Mouse (Mus musculus): Measurements from ENCODE around the gene Mecom. TPM values are rescaled to one million over a fixed set of nuclear protein-coding genes. Genes with fewer than 3 reads are reported as not detected.
A peak's percentile ranks its signal among the peaks of the same experiment; 100 is the strongest.
"Not testable (repeated sequence)": the region's sequence is repeated elsewhere in the genome, so short reads cannot be mapped to it uniquely, and the experiment has no call there.

Gene Mecom
- 10 to 100 TPM; 14.9 to 20.3 TPM for total RNA-seq (2021)
- long read RNA-seq, experiment 1, partial matches to known transcripts: 1 of 7 reads
- long read RNA-seq, experiment 1, other reads (novel, unspliced or antisense): 5 of 7 reads
- long read RNA-seq, experiment 2, full-length matches to known transcripts: 1 of 7 reads
- long read RNA-seq, experiment 2, partial matches to known transcripts: 2 of 7 reads
- long read RNA-seq, experiment 2, other reads (novel, unspliced or antisense): 4 of 7 reads

DNA sequence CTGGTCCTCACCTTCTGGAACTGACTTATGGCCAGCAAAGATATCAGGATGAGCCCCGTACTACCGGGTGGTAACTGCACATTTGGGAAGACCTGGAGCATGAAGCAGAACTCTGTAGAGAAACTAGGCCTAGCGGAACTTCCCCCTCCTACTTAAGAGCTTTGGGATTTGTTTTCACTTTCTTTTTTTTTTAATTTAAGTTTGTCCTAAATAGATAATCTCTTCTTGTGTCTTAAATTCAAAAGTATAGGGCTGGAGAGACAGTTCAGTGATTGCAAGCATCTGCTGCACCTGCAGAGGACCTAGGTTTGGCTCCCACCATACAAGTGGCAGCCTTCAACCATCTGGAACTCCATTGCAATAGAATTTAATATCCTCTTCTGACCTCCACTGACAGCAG is at the start of gene Mecom:
Gene Mecom, minus strand, starts transcription at position 101 of the 400 bp plus-strand sequence.
- DNase-seq: no peak

DNA sequence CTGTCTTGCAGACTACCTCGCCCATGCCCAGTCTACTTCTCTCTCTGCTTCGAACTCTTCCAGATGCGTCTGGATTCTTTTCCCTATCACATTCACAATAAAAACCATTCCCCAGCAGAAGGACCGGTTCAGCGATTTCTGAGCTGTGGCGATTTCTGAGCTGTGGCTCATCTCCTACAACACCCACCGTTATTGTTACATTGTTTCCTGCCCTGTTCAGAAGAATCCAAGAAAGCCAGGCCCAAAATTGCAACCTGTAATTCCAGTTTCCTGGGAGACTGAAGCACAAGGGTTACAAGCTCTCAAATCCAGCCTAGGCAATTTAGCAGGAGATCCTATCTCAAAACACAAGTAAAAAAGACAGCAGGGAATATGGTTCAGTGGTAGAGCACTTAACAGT is 49.5 kb upstream of the Mecom start:
- DNase-seq: no peak

DNA sequence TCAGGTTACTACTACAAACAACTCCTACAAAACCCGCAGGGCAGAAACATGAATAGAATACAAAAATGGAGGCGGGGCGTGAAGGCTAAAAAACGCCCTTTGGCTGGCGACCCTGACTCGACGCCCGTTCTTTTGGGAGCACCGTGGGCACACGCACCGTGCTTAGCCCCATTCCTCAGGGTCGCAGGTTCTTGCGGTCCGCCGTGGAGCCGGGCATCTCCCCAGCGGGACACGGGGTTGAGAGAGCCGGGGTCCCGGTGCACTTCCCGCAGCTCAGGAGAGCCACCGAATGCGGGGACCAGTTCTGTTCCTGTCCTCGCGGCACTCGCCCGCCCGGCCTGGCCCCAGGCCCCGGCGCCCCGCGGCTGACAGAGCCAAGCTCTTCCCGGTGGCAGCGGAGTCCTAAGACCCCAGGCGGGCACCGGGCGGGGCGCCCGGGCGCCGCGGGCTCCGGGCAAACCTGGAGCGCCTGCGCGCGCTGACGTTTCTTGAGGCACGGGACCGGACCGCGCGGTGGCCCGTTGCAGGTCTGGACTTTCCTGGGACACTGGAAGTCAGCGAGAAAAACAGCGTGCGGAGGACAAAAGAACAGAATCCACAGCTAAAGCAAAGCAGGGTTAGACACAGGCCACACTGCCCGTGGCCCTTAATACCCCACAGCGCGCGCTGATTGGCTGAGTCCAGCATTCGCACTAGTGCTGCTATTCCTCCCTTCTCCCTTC is 47.5 kb upstream of the Mecom start:
- DNase-seq: peak; percentile 62

DNA sequence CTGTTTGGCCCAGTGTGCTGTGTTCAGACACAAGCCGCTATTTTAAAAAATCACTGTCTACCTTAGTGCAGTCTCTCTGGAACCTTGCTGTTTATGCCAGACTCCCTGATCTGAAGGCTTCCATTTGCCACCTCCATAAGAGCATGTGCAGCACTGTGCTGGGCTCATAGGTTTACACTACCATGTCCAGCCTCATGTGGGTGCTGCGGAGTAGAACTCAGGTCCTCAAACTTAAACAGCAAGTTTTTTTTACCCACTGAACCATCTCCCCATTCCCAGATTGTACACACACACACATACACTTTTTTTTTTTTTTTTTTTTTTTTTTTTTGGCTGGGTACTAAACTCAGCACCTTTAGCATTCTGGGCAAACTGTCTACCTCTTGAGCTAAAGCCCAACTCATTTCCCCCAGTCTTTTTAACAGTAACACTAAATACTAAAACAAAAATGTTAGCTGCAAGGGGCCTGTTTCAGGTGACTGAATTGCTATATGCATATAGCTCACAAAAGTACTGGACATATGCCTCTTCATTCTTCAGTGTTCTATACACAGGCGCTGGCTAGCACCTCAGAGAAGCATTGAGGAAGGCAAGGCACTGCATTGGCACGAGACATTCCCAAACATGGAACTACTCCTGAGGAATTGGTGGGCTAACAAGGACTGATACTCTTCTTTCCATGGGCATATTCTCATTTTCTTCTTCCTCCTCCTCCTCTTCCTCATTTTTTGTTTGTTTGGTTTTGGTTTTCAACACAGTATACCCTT is 46.1 kb upstream of the Mecom start:
- DNase-seq: no peak

GRCm38 (mm10) chr3:30592418-30592853 is 44.6 kb upstream of the Mecom start:
- DNase-seq: peak; percentile 22

- no peak for DNase-seq
These were observed 41.1 kb upstream of the Mecom start for GRCm38 (mm10) chr3:30588865-30589264.

DNA sequence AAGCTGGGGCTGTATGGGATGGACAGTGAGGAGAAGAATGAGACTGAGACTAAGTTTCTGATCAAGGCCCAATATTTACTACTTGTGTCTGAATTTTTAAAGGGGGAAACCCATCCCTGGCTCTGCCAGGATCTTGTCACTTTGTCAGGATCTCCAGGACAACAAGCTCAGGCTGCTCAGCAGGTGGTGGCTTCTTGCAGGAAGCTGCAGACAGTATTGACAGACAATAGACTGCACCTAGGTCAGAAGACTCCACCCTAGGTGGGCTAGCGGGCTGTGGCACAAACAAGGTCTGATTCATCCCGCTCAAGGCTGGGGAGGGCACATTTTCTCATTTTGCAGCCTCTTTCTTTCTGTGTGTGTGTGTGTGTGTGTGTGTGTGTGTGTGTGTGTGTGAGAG is 25.7 kb upstream of the Mecom start:
- DNase-seq: no peak

GRCm38 (mm10) chr3:30566333-30566732 is 18.5 kb upstream of the Mecom start:
- not testable (repeated sequence) for DNase-seq

GRCm38 (mm10) chr3:30560677-30561314 is 13.0 kb upstream of the Mecom start:
- no peak for DNase-seq

DNA sequence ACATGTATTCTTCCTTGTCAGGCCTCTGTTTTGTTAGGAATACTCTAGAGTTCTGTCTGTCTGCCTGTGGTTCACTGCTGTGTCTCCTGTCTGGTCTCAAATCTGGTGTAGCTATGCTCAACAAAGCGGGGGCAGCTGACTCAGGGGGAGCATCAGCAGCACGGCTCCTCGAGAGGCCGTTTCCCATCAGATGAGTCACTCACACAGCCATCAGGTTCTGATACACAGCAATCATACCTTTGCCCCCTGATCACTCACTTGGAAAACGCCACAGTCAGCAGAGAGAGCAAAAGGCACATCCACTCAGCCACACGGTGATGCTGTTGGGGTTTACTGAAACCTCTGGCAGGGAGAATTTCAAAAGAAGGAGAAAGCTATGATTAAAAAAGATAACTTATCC is 5.9 kb upstream of the Mecom start:
- DNase-seq: no peak

GRCm38 (mm10) chr3:30550218-30550617 is 2.4 kb upstream of the Mecom start:
- no peak for DNase-seq

- no peak for DNase-seq
These were observed 1.1 kb upstream of the Mecom start for GRCm38 (mm10) chr3:30548928-30549327.

- peak; percentile 49 for DNase-seq
These were observed 908 bp downstream of the Mecom start for GRCm38 (mm10) chr3:30546831-30547369.

- DNase-seq: no peak
These were observed 1.4 kb downstream of the Mecom start for GRCm38 (mm10) chr3:30546366-30546765.

- DNase-seq: no peak
These were observed 2.6 kb downstream of the Mecom start for GRCm38 (mm10) chr3:30545246-30545645.

- no peak for DNase-seq
These were observed 3.5 kb downstream of the Mecom start for GRCm38 (mm10) chr3:30544305-30544704.

- DNase-seq: peak; percentile 41
These were observed 12.0 kb downstream of the Mecom start for GRCm38 (mm10) chr3:30535821-30536220.

DNA sequence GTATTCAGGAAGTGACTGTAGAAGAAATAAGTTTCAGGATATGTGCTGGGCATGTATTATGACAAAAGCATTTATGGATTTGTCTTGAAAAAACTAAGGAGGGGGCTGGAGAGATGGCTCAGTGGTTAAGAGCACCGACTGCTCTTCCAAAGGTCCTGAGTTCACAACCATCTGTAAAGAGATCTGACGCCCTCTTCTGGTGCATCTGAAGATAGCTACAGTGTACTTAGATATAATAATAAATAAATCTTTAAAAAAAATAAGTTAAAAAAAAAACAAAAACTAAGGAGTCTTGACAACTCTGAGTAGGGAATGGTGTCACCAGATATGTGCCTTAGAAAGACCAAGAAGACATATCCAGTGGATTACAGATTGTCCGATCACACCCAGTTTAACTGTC is 27.1 kb downstream of the Mecom start:
- DNase-seq: not testable (repeated sequence)

DNA sequence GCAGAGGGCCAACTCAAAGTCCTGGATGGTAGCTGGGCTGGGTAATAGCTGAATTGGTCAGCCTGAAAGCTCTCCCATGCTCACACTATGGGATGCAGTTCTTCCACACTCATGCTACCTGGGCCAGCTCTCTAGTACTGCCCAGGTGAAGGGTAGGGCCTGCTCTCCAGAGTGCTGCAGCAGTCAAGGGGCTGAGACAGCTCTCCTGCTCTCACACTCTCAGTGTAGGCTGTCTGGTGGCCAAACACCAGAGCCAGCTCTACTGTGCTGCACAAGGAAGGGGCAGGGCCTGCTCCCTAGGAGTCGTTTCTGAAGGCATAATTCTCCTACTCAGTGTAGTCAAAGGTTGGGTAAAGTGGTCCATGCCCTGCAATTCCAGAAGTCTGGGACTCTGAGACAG is 28.4 kb downstream of the Mecom start:
- no peak for DNase-seq

DNA sequence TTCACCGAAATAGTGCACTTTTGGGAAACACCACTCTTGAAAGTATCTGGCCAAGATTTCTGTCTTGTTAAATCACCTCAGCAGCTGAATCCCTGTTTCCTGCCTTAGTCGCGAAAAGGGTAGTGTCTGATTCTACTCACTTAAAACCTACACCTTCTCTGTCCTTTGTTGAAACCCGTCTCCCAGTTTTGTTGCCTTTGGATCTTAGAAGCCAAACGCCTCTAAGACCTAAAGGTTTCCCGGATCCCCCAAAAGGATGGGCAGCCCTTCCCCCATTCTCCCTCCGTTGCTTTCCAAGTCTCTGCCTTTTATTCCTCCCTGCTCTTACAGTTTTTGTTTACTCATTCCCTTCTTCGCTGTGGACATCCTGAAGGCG is 32.0 kb downstream of the Mecom start:
- no peak for DNase-seq

- peak; percentile 76 for DNase-seq
These were observed 32.7 kb downstream of the Mecom start for GRCm38 (mm10) chr3:30514901-30515794.

Data from adrenal gland, postnatal 10 days (tissue).